Mouse (Mus musculus) adrenal gland, postnatal 25 days (tissue): ENCODE results near the gene Oxct1. TPM values are rescaled to one million over a fixed set of nuclear protein-coding genes. Genes with fewer than 3 reads are reported as not detected.

ENCODE experiments used
- DNase-seq: peaks from one replicate; pipeline ENCODE4 v3.0.0; 2021; ENCODE audit warnings: mixed read lengths
- total RNA-seq: library from RNA; stranded (reverse); gene quantifications from 2 replicates; pipeline ENCODE4 v1.2.3, GENCODE M21; 2021

The Oxct1 gene
- total RNA-seq, 1 experiment from 2014 or later, result 173 TPM

GRCm38 (mm10) chr15:4124648-4125047 is 98.5 kb downstream of the Oxct1 start:
- DNase-seq, result no peak

- DNase-seq, result no peak
These were observed 112.3 kb downstream of the Oxct1 start for GRCm38 (mm10) chr15:4138524-4138923.

GRCm38 (mm10) chr15:4139516-4139915 is 113.3 kb downstream of the Oxct1 start:
- no peak for DNase-seq

GRCm38 (mm10) chr15:4145352-4145751 is 119.2 kb downstream of the Oxct1 start:
- DNase-seq, result no peak

- DNase-seq, result no peak
These were observed 121.5 kb downstream of the Oxct1 start for GRCm38 (mm10) chr15:4147700-4148099.

- no peak for DNase-seq
These were observed 122.6 kb downstream of the Oxct1 start for GRCm38 (mm10) chr15:4148649-4149389.

- no peak for DNase-seq
These were observed 128.5 kb downstream of the Oxct1 start for GRCm38 (mm10) chr15:4154646-4155045.

GRCm38 (mm10) chr15:4167946-4168345 is 141.8 kb downstream of the Oxct1 start:
- no peak for DNase-seq

- DNase-seq, result no peak
These were observed 145.4 kb downstream of the Oxct1 start for GRCm38 (mm10) chr15:4171600-4171999.

- no peak for DNase-seq
These were observed 171.7 kb downstream of the Oxct1 start for GRCm38 (mm10) chr15:4197913-4198312.

Other genes starting within 250 kb of the Oxct1 start
- 21.6 and 25.8 TPM in 2 replicates for gene Fbxo4, start 46.8 kb upstream of the Oxct1 start, total RNA-seq
- 51.8 and 72.3 TPM in 2 replicates for gene AW549877, start 30.6 kb upstream of the Oxct1 start, total RNA-seq